In the genomic region with DNA sequence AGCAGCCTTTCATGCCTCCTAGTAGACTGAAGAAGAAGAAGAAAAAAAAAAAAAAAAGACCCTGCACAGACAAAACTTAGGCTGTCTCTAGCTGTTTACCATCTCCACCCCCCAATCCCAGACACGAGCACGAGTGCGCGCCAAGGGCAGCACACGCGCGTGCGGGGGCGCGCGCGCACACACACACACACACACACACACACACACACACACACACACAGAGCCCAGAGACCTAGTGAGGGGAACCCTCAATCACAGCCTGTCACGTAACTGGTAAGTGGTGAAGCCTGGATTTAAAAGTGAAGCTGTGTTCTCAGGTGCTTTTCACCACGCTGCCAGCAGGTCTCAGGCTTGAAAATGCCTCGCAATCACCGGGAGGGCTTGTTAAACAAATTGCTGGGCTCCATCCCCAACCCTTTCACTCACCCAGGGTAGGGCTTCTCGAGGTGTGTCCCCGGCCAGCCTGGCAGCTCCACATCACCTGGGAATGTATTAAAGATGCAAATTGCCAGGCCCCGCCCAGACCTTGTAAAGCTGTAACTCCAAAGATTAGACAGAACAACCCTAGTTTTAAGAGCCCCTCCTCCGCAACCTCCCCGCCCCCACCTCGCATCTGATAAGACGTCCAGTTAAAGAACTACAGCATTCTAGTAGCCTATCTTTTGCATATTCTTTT, we compare ENCODE assay signal across 8 mouse cellular contexts. TPM values are rescaled to one million over a fixed set of nuclear protein-coding genes. Genes with fewer than 3 reads are reported as not detected.
DNase-seq lines count a peak whose midpoint lies in the region; ATAC-seq lines count a peak whose summit lies in the region.

No protein-coding gene starts in this region.

- H3K36me3 ChIP-seq in forebrain, embryonic 16.5 days (ENCODE audit: control insufficient read depth, insufficient read depth) = no peaks in the 10 kb centered on the region
- no peaks in the 10 kb centered on the region for H3K36me3 ChIP-seq in kidney, embryonic 15.5 days

- H3K4me1 ChIP-seq in forebrain, embryonic 16.5 days (replicated peaks; ENCODE audit: control insufficient read depth, insufficient read depth, low read length) = peaks cover 22% of the 10 kb centered on the region
- H3K4me1 ChIP-seq in kidney, embryonic 15.5 days = peaks cover 51% of the 10 kb centered on the region

- H3K9me3 ChIP-seq in forebrain, embryonic 16.5 days (ENCODE audit: control insufficient read depth, low read length) = no peaks in the 10 kb centered on the region
- no peaks in the 10 kb centered on the region for H3K9me3 ChIP-seq in kidney, embryonic 15.5 days (replicated peaks)

- peak; percentile 38 to 42 for DNase-seq in lung, adult 18-20 months
- no peak for DNase-seq in lung, postnatal 25 days (ENCODE audit: low spot score)
- DNase-seq in cerebellum, adult 11-12 months = peak; percentile 54
- DNase-seq in lung, postnatal 4 days = peak; percentile 37 to 60
- peak; percentile 61 for DNase-seq in retina, postnatal 1 day
- DNase-seq in urinary bladder, postnatal 10 days (ENCODE audit: low spot score) = no peak

- peaks cover 5% of the 10 kb centered on the region for H3K27me3 ChIP-seq in forebrain, embryonic 16.5 days (replicated peaks; ENCODE audit: control insufficient read depth, insufficient read depth, low read length)
- H3K27me3 ChIP-seq in kidney, embryonic 15.5 days = no peaks in the 10 kb centered on the region

- H3K4me2 ChIP-seq in forebrain, embryonic 16.5 days (ENCODE audit: low read length) = peak overlapping the region; percentile 53
- peak overlapping the region; percentile 80 for H3K4me2 ChIP-seq in kidney, embryonic 15.5 days

- H3K9ac ChIP-seq in forebrain, embryonic 16.5 days (replicated peaks; ENCODE audit: low read depth, low read length) = peak overlapping the region; percentile 7; the same call in 1 of the 2 replicates
- peak overlapping the region; percentile 37 for H3K9ac ChIP-seq in kidney, embryonic 15.5 days

- peak overlapping the region; percentile 34 for H3K4me3 ChIP-seq in forebrain, embryonic 16.5 days (replicated peaks; ENCODE audit: low read length)
- H3K4me3 ChIP-seq in kidney, embryonic 15.5 days (replicated peaks) = peak overlapping the region; percentile 45

- no peak overlapping the region for H3K27ac ChIP-seq in forebrain, embryonic 16.5 days (ENCODE audit: low read length)
- H3K27ac ChIP-seq in kidney, embryonic 15.5 days = no peak overlapping the region

- no peak for ATAC-seq in forebrain, embryonic 16.5 days
- ATAC-seq in kidney, embryonic 15.5 days (replicated peaks; ENCODE audit: low FRiP score) = peak; percentile 26; the same call in 1 of the 2 replicates

- WGBS in forebrain, embryonic 16.5 days = 2% methylated on average over 23 of the region's 23 CpGs
- 2% methylated on average over 23 of the region's 23 CpGs for WGBS in kidney, embryonic 15.5 days

RNA-seq across cellular contexts. Expression of gene Frs2, which starts 1.7 kb away (rescaled TPM):
- polyA plus RNA-seq in forebrain, embryonic 16.5 days (2015; fragmentation: Nextera tagmentation; extraction: Ambion mirVana) = 20.7 and 22.1 TPM in 2 replicates
- 17.0 and 17.8 TPM in 2 replicates for polyA plus RNA-seq in kidney, embryonic 15.5 days (2015; fragmentation: Nextera tagmentation; extraction: Ambion mirVana)

Comparison
In these comparisons a context has a peak if more than half of its experiments do, and no peak if none do; other contexts are left out.
1. DNase-seq: peak in lung, adult 18-20 months (2 of 2), cerebellum, adult 11-12 months (single experiment), lung, postnatal 4 days (2 of 2) and retina, postnatal 1 day (single experiment); none in lung, postnatal 25 days (single experiment) and urinary bladder, postnatal 10 days (single experiment).